ENCODE assay signal across 7 mouse cellular contexts in genomic region chr10:119615240-119615885, GRCm38 (mm10).
A peak's percentile ranks its signal among the peaks of the same experiment; 100 is the strongest.
DNase-seq lines count a peak whose midpoint lies in the region; ATAC-seq lines count a peak whose summit lies in the region.

No protein-coding gene starts in this region.

- no peak overlapping the region for H3K4me3 ChIP-seq in intestine, embryonic 16.5 days (ENCODE audit: low read length)
- H3K4me3 ChIP-seq in limb, embryonic 13.5 days: no peak overlapping the region
- H3K4me3 ChIP-seq in midbrain, embryonic 16.5 days (ENCODE audit: low read depth, low read length): no peak overlapping the region

- no peak overlapping the region for H3K4me2 ChIP-seq in intestine, embryonic 16.5 days (ENCODE audit: low read depth, low read length)
- peak overlapping the region; percentile 36 for H3K4me2 ChIP-seq in limb, embryonic 13.5 days (replicated peaks)
- no peak overlapping the region for H3K4me2 ChIP-seq in midbrain, embryonic 16.5 days (ENCODE audit: low read length)

- H3K36me3 ChIP-seq in intestine, embryonic 16.5 days (ENCODE audit: control insufficient read depth, insufficient read depth, low read length): no peaks in the 10 kb centered on the region
- H3K36me3 ChIP-seq in limb, embryonic 13.5 days: no peaks in the 10 kb centered on the region
- no peaks in the 10 kb centered on the region for H3K36me3 ChIP-seq in midbrain, embryonic 16.5 days (ENCODE audit: control insufficient read depth, insufficient read depth, low read length)

- H3K4me1 ChIP-seq in intestine, embryonic 16.5 days (ENCODE audit: control insufficient read depth, insufficient read depth, low read length): peaks cover 4% of the 10 kb centered on the region; the same call in 1 of the 2 replicates
- peaks cover 34% of the 10 kb centered on the region for H3K4me1 ChIP-seq in limb, embryonic 13.5 days
- H3K4me1 ChIP-seq in midbrain, embryonic 16.5 days (ENCODE audit: control insufficient read depth, insufficient read depth, low read length): peaks cover 18% of the 10 kb centered on the region

- 69% methylated on average over 14 of the region's 14 CpGs for WGBS in intestine, embryonic 16.5 days
- 71% methylated on average over 14 of the region's 14 CpGs for WGBS in limb, embryonic 13.5 days
- WGBS in midbrain, embryonic 16.5 days: 66% methylated on average over 14 of the region's 14 CpGs

- no peak overlapping the region for H3K27ac ChIP-seq in intestine, embryonic 16.5 days (ENCODE audit: low read length)
- H3K27ac ChIP-seq in limb, embryonic 13.5 days: peak overlapping the region; percentile 33; the same call in 1 of the 2 replicates
- H3K27ac ChIP-seq in midbrain, embryonic 16.5 days (ENCODE audit: low read length): no peak overlapping the region; the same call in 1 of the 2 replicates

- peak; percentile 93 for ATAC-seq in intestine, embryonic 16.5 days
- ATAC-seq in limb, embryonic 13.5 days (ENCODE audit: low FRiP score, low read depth): peak; percentile 89
- peak; percentile 80 for ATAC-seq in midbrain, embryonic 16.5 days

- H3K27me3 ChIP-seq in intestine, embryonic 16.5 days (replicated peaks; ENCODE audit: control insufficient read depth, insufficient read depth, low read length): no peaks in the 10 kb centered on the region
- H3K27me3 ChIP-seq in limb, embryonic 13.5 days: no peaks in the 10 kb centered on the region
- no peaks in the 10 kb centered on the region for H3K27me3 ChIP-seq in midbrain, embryonic 16.5 days (ENCODE audit: control insufficient read depth, insufficient read depth, low read depth, low read length)

- DNase-seq in ZHBTc4 (ENCODE audit: low read depth, low spot score): peak; percentile 13
- peak; percentile 38 for DNase-seq in embryo, embryonic 9.5 days (ENCODE audit: extremely low spot score)
- DNase-seq in heart, adult 11 months: peak; percentile 98
- DNase-seq in urinary bladder, postnatal 14 days (ENCODE audit: low spot score): peak; percentile 90

- no peaks in the 10 kb centered on the region for H3K9me3 ChIP-seq in intestine, embryonic 16.5 days (ENCODE audit: control insufficient read depth, low read length)
- no peaks in the 10 kb centered on the region for H3K9me3 ChIP-seq in limb, embryonic 13.5 days
- H3K9me3 ChIP-seq in midbrain, embryonic 16.5 days (replicated peaks; ENCODE audit: control insufficient read depth, low read length, poor library complexity, severe bottlenecking): no peaks in the 10 kb centered on the region

- H3K9ac ChIP-seq in intestine, embryonic 16.5 days (ENCODE audit: low read depth, low read length): no peak overlapping the region
- no peak overlapping the region for H3K9ac ChIP-seq in limb, embryonic 13.5 days
- no peak overlapping the region for H3K9ac ChIP-seq in midbrain, embryonic 16.5 days (ENCODE audit: low read depth, low read length)

Comparison
In these comparisons a context has a peak if more than half of its experiments do, and no peak if none do; other contexts are left out.
1. DNase-seq: peak in every context shown above with its lines; median percentile 98 in heart, adult 11 months; 90 in urinary bladder, postnatal 14 days; 38 in embryo, embryonic 9.5 days; 13 in ZHBTc4.